Mouse (Mus musculus) intestine, embryonic 16.5 days (tissue): ENCODE data around the gene Rad1. TPM values are rescaled to one million over a fixed set of nuclear protein-coding genes. Genes with fewer than 3 reads are reported as not detected.

Source experiments
- ATAC-seq: fragments of 200-750 bp; cut with Nextera tagmentation; 2 replicates; pipeline ENCODE4 v1.8.0; 2017; ENCODE audit warnings: moderate TSS enrichment, moderate library complexity
- H3K27ac ChIP-seq: fragments of 300-500 bp; sonication (generic); 2 replicates; pipeline ENCODE4 v1.5.1; 2014; ENCODE audit warnings: mild to moderate bottlenecking, low read length
- H3K27me3 ChIP-seq: fragments of 300-500 bp; sonication (generic); replicated peaks from 2 replicates; pipeline ENCODE4 v1.6.1; 2014; ENCODE audit warnings: low read length, control low read depth, mixed read lengths; ENCODE audit not compliant: control insufficient read depth, insufficient read depth
- H3K36me3 ChIP-seq: fragments of 300-500 bp; sonication (generic); 2 replicates; pipeline ENCODE4 v1.6.1; 2014; ENCODE audit warnings: low read length, control low read depth; ENCODE audit not compliant: control insufficient read depth, insufficient read depth
- H3K4me1 ChIP-seq: fragments of 300-500 bp; sonication (generic); 2 replicates; pipeline ENCODE4 v1.6.1; 2014; ENCODE audit warnings: low read length, control low read depth, mixed read lengths; ENCODE audit not compliant: control insufficient read depth, insufficient read depth
- H3K4me2 ChIP-seq: fragments of 300-500 bp; sonication (generic); 2 replicates; pipeline ENCODE4 v1.6.1; 2014; ENCODE audit warnings: low read depth, low read length, control low read depth
- H3K4me3 ChIP-seq: fragments of 300-500 bp; sonication (generic); 2 replicates; pipeline ENCODE4 v1.5.1; 2014; ENCODE audit warnings: mild to moderate bottlenecking, low read length
- H3K9ac ChIP-seq: fragments of 300-500 bp; sonication (generic); 2 replicates; pipeline ENCODE4 v1.6.1; 2014; ENCODE audit warnings: low read depth, low read length
- H3K9me3 ChIP-seq: fragments of 300-500 bp; sonication (generic); 2 replicates; pipeline ENCODE4 v1.6.1; 2016; ENCODE audit warnings: low read length, control low read depth; ENCODE audit not compliant: control insufficient read depth
- WGBS: fragments of 180-500 bp; shearing (Covaris S2); extraction: QIAGEN DNeasy Blood & Tissue Kit; methylation state at CpG from one replicate; pipeline ENCODE4 v1.1.7; 2014; 5-methylcytosine and 5-hydroxymethylcytosine counted together
- polyA plus RNA-seq: library from polyadenylated mRNA; unstranded; fragments of >200 nt; fragmentation: Nextera tagmentation; extraction: Ambion mirVana; gene quantifications from 2 replicates; pipeline ENCODE4 v1.2.1, GENCODE M21; 2015

Rad1 gene
- polyA plus RNA-seq = 18.5 and 21.9 TPM in 2 replicates

DNA sequence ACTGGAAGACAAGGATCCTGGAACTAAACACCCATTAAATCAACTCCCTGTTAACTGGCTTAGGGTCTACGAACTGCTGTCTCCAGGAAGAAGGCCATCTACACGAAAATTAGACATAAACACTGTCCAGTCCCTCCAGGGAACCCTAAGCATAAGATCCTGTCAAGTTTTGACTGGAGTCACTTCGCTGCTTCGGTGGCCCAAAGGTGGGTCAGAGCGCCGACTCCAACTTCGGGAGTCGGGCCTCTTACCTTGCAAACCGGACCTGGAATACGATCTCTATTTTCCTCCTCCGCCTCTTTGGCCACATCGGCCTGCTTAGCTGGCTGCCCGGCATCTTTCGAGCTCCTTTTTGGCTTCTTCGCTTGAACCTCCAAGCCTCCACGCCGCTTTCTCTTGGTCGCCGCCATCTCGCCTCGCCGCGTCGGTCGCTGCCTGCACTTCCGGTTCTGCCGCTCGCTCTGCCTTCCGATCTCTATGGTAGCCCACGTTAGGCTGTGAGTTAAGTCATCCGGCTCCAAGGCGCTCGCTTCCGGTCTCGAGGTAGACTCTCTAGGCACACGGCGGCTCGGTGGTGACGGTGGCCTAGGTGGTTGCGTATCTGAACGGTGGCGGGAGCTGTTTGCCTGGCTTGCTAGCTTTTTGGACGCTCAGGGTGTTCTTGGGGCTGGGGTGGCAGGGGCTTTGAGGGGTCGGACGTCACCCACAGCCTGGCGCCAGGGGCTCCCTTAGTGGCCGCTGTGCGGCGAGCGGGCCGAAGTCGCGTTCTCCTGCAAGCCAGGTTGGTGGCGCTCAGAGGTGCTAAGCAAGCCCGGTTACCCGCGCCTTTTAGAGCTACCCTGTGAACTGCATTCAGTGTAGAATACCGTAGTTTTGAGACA is at the start of gene Rad1, which contains the start of gene Brix1:
Gene Rad1 (plus strand): TSS at position 535 of the 881 bp plus-strand sequence.
Gene Brix1 (minus strand): TSS at position 464 of the 881 bp plus-strand sequence.
- 0 out of 2 replicates have a peak, but pooled peaks cover 3% of the 10 kb centered on the region for H3K36me3 ChIP-seq
- under 1% methylated on average over 58 of the region's 58 CpGs for WGBS
- peak within 1 kb of the TSS; percentile 93 for H3K9ac ChIP-seq
- no peaks in the 10 kb centered on the region for H3K9me3 ChIP-seq
- H3K4me1 ChIP-seq = peaks cover 15% of the 10 kb centered on the region
- H3K4me2 ChIP-seq = peak within 1 kb of the TSS; percentile 84
- H3K4me3 ChIP-seq = peak within 1 kb of the TSS; percentile 84
- ATAC-seq = peak; percentile 100
- no peaks in the 10 kb centered on the region for H3K27me3 ChIP-seq
- peak within 1 kb of the TSS; percentile 39 for H3K27ac ChIP-seq

DNA sequence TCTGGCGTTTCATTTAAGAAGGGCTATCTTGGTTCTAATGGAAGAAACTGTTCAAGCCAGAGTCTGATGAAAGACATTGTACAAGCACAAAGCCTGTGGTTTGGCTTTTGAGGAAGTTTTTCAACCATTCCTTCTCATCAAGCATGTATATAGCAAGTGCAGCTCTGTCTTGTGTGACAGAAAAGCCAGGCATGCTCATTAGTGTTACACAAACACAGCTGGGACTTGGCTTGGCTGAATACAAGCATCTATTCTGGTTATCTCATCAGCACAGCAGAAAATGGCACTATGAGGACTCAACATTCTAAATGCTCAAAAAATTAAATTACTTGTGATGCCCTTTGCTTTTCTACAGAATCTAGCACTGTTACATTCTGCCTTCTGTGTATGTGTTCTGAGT is 48.9 kb upstream of the Rad1 start:
- Histone ChIP-seq H3K4me3 (no peak overlapping the region), H3K9ac (no peak overlapping the region), H3K9me3 (no peaks in the 10 kb centered on the region), H3K4me1 (no peaks in the 10 kb centered on the region), H3K4me2 (no peak overlapping the region), H3K36me3 (no peaks in the 10 kb centered on the region), H3K27me3 (no peaks in the 10 kb centered on the region), H3K27ac (no peak overlapping the region)
- WGBS = 76% methylated on average over 1 of the region's 1 CpGs
- no peak for ATAC-seq

GRCm38 (mm10) chr15:10439963-10440362 is 45.9 kb upstream of the Rad1 start:
- Histone ChIP-seq H3K36me3 (no peaks in the 10 kb centered on the region), H3K4me3 (no peak overlapping the region), H3K27me3 (no peaks in the 10 kb centered on the region), H3K9me3 (no peaks in the 10 kb centered on the region), H3K9ac (no peak overlapping the region), H3K4me1 (no peaks in the 10 kb centered on the region), H3K4me2 (no peak overlapping the region), H3K27ac (no peak overlapping the region)
- no peak for ATAC-seq
- WGBS = 76% methylated on average over 6 of the region's 6 CpGs

GRCm38 (mm10) chr15:10441493-10441892 is 44.3 kb upstream of the Rad1 start:
- no peaks in the 10 kb centered on the region for H3K9me3 ChIP-seq
- no peak for ATAC-seq
- H3K4me3 ChIP-seq = no peak overlapping the region
- no peaks in the 10 kb centered on the region for H3K27me3 ChIP-seq
- peaks cover 3% of the 10 kb centered on the region; the same call in 1 of the 2 replicates for H3K36me3 ChIP-seq
- H3K4me1 ChIP-seq = no peaks in the 10 kb centered on the region
- 88% methylated on average over 9 of the region's 9 CpGs for WGBS
- H3K27ac ChIP-seq = no peak overlapping the region
- H3K4me2 ChIP-seq = no peak overlapping the region
- no peak overlapping the region for H3K9ac ChIP-seq

DNA sequence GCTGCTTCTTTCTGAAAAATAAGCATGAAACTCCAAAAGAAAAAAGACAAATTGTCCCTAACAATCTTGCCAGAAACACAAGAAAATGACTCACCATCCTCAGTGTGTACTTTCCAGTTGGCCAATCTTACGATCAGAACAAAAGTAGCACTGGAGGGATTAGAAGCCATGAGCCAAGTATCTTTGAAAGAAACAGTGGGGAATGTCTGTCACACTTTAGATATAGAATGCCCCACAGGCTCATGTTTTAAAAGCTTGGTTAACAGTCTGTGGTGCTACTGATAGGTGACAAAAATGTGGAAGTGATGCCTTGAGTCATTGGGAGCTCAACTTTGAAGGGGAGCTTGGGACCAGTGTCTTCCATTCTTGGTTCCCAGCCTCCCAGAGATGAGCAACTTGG is 43.5 kb upstream of the Rad1 start:
- Histone ChIP-seq H3K4me3 (no peak overlapping the region), H3K9me3 (no peaks in the 10 kb centered on the region), H3K4me1 (no peaks in the 10 kb centered on the region), H3K4me2 (no peak overlapping the region), H3K27ac (no peak overlapping the region), H3K27me3 (no peaks in the 10 kb centered on the region), H3K9ac (no peak overlapping the region), H3K36me3 (peaks cover 3% of the 10 kb centered on the region; the same call in 1 of the 2 replicates)
- no peak for ATAC-seq
- WGBS = 88% methylated on average over 1 of the region's 1 CpGs

GRCm38 (mm10) chr15:10447102-10447501 is 38.7 kb upstream of the Rad1 start:
- no peak overlapping the region for H3K9ac ChIP-seq
- H3K4me2 ChIP-seq = no peak overlapping the region
- no peak overlapping the region for H3K27ac ChIP-seq
- no peaks in the 10 kb centered on the region for H3K4me1 ChIP-seq
- WGBS = 84% methylated on average over 3 of the region's 3 CpGs
- no peak overlapping the region for H3K4me3 ChIP-seq
- H3K36me3 ChIP-seq = peaks cover 3% of the 10 kb centered on the region; the same call in 1 of the 2 replicates
- H3K9me3 ChIP-seq = no peaks in the 10 kb centered on the region
- no peak for ATAC-seq
- no peaks in the 10 kb centered on the region for H3K27me3 ChIP-seq

- ATAC-seq = no peak
- no peaks in the 10 kb centered on the region for H3K4me1 ChIP-seq
- no peak overlapping the region for H3K4me2 ChIP-seq
- H3K27ac ChIP-seq = no peak overlapping the region
- no peak overlapping the region for H3K4me3 ChIP-seq
- H3K9me3 ChIP-seq = no peaks in the 10 kb centered on the region
- no peaks in the 10 kb centered on the region for H3K27me3 ChIP-seq
- H3K36me3 ChIP-seq = 0 out of 2 replicates have a peak, but pooled peaks cover 4% of the 10 kb centered on the region
- WGBS = 82% methylated on average over 12 of the region's 12 CpGs
- H3K9ac ChIP-seq = no peak overlapping the region
These were observed 24.8 kb upstream of the Rad1 start for GRCm38 (mm10) chr15:10460986-10461385.

DNA sequence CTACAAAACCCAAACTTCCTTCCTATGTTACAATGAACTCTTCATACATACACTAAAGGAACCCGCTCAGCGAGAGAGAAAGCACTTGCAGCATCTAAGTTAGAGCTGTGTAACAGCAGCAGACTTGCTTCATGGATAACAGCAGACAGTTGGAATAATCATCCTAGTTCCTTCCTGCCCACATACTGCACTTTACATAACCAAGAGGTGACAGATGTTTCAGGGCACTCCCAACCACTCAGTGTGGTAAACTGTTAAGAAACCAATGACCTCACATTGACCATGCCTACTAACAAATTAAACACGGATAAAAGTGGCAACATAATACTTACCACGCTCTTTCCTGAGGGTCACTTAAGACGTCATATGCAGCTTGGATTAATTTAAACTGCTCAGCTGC is 22.3 kb upstream of the Rad1 start:
- ATAC-seq = no peak
- no peaks in the 10 kb centered on the region for H3K27me3 ChIP-seq
- H3K4me1 ChIP-seq = no peaks in the 10 kb centered on the region
- H3K4me2 ChIP-seq = no peak overlapping the region
- WGBS = 88% methylated on average over 5 of the region's 5 CpGs
- no peak overlapping the region for H3K27ac ChIP-seq
- no peak overlapping the region for H3K9ac ChIP-seq
- H3K36me3 ChIP-seq = 0 out of 2 replicates have a peak, but pooled peaks cover 4% of the 10 kb centered on the region
- H3K9me3 ChIP-seq = no peaks in the 10 kb centered on the region
- no peak overlapping the region for H3K4me3 ChIP-seq

DNA sequence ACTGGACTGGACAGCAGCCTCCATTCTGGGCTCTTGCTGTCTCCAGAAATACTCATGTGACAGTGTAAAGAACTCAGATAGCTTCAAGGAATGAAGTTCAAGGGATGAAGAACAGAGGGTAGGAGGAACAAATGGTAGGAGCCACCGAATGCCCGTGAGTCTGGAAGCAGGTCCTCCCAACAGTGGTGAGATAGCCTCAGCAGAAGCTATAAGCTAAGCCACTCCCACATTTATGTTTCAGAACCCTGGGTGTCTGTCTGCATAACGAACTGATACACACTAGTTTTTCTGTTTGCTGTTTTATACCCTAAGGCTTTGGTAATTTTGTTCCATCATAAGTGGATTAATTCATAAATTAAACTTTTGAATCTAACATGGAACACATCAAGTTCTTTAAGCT is 21.1 kb upstream of the Rad1 start:
- 0 out of 2 replicates have a peak, but pooled peaks cover 4% of the 10 kb centered on the region for H3K36me3 ChIP-seq
- no peak overlapping the region for H3K9ac ChIP-seq
- no peak overlapping the region for H3K27ac ChIP-seq
- H3K4me1 ChIP-seq = peaks cover 4% of the 10 kb centered on the region; the same call in 1 of the 2 replicates
- no peaks in the 10 kb centered on the region for H3K9me3 ChIP-seq
- H3K4me3 ChIP-seq = no peak overlapping the region
- 91% methylated on average over 3 of the region's 3 CpGs for WGBS
- no peak for ATAC-seq
- no peak overlapping the region for H3K4me2 ChIP-seq
- H3K27me3 ChIP-seq = no peaks in the 10 kb centered on the region
